Mouse (Mus musculus) adrenal gland, adult 2 months (tissue): Measurements from ENCODE around the gene Foxn1. TPM values are rescaled to one million over a fixed set of nuclear protein-coding genes. Genes with fewer than 3 reads are reported as not detected.

Source experiments
- DNase-seq: peaks from one replicate; pipeline ENCODE4 v3.0.0; 2021
- polyA plus RNA-seq: library from polyadenylated mRNA; depleted of rRNA; stranded (reverse); fragments of >200 nt; gene quantifications from 2 replicates; pipeline ENCODE4 v1.2.3, GENCODE M21; 2012
- total RNA-seq, 2 experiments: library from RNA; stranded (reverse); gene quantifications; 2 replicates each; pipeline ENCODE4 v1.2.3; 2021

Foxn1 gene
- total and polyA plus RNA-seq, 3 experiments, result 0.29 to 0.41 (median 0.35) TPM

DNA sequence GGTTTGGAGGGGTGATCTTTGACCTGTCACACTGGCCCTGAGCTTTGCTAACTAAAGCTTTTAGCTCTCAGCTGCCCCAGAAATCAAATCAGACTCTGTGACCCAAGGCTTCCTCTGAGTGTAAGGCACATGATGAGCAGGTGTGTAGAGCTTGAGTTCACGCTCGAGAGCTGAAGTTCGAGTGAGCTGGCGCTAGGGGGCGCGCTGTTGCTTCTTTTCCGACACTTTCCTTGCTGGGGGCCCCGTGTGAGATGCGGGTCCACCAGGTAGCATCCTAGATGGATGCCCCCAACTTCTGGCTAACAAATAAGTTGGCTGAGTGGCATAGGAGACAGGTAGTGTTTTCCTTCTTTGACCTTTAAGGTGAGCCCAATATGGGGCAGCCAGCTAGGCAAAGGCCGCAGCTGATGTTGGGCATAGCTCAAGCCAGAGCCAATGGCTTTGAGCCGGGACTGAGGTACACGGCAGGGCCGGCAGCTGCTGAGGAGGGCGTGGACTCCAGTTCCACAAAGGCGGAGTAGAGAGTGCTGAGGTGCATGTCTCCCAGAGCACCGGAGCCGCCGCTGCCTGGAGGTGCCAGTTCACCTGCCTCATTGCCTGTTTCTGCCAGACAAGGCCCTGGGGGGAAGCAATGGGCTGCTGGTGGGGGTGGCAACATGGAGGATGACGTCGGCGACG, 27.9 kb downstream of the Foxn1 start:
- no peak for DNase-seq

DNA sequence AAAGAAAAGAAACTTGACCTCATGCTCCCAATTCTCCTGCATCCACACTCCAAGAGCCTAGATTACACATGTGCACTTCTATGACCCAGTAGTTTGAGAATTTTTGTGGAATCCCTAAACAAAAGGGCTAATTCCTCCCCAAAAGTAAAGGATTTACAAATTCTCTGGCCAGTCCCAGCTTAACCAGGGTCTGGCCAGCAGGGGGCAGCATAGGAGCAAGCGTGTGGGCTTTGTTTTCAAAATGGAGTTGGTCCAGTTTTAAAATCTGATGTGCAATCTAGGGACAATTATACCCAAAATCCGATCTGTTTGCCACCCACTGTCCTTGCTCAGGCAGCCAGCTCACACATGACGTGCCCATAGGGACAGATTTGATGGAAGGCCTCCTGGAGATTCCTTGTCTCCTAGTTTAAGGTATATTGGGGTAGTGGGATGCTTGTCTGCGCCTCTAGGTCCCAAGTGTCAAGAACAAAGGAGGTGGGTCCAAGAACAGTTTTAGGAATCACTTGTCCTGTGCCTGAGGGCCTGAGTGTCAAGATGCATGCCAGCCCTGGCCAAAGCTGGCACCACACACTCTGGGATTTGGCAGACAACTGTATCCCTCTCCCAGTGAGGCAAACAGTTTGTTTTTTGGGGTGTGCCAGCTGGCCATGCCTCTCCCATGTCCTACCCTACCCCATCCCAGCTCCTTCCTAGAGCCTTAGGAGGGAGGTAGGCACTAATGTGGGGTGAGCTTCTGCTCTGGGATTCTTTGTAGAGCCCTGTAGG, 30.7 kb downstream of the Foxn1 start:
- no peak for DNase-seq

DNA sequence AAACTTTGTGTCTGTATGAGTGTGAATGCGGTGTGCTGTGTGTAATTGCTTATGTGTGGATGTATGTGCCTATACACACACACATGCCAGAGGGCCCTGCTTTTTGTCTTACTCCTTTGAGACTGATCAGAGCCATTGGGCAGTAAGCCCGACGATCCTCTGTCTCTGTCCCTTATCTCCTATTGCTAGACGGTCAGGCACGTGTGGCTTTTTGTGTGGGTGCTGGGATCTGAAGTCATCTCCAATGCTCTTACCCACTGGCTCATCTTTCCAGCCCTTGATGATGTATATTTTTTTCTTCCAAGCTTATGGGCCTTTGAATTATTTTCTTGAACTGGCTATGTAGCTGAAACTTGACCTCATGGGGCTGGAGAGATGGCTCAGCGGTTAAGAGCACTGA, 31.5 kb downstream of the Foxn1 start:
- DNase-seq, result no peak

DNA sequence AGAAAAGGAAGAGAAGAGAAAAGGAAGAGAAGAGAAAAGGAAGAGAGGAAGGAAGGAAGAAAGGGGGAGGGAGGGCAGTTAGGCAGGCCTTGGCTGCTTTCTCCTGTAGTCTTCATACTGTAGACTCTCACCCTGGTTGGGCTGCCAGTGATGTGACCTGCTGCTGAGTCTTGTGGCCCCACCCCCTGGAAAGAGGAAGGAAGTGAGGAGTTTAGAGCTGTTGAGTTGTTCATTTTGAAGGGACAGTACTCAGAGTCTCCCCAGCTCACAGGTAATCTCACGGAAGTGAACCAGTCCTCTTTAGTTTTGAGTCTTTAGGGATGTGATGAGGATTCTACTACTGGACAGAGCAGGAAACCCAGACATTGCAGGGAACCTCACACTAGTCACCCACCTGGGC, 33.3 kb downstream of the Foxn1 start:
- DNase-seq, result no peak

DNA sequence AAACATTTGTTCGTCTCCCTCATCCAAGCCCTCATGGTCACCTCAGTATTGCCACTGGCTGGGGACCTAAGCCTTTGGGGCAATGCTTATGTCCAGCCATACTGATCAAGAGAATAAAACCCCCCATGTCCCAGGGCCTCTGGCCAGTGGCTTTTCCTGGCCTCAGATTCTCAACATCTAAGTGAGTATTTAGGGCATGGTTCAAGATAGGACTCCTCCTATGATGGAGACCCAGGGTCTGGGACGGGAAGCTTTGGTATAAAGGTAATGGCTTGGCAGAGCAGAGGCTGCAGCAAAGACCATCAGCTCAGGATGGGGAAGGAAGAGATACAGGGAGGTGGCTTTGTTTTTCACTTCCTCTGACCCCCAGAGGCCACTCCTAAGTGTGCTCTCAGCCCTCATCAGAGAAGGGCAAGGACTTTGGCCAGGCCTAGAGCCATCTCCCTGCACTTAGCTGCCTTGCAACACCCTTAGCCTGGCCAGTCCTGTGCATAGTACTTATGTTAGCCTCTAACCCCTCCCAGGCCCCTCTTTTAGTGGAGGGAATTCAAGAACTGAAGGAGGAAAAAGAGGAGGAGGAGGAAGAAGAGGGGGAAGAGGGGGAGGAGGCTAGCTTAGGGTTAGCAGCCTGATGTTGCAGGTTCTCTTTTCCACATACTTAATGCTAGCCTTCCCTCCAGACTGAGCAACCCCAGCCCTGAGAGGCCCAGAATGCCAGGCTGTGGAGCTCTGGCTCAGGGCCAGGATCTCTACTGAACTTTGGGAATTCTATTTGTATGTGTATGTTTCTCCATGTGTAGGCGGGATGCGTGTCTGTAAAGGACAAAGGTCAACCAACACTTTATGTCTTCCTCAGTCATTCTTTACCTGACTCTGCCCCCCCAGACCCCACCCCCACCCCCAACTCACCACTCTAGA, 36.7 kb downstream of the Foxn1 start:
- DNase-seq, result no peak

DNA sequence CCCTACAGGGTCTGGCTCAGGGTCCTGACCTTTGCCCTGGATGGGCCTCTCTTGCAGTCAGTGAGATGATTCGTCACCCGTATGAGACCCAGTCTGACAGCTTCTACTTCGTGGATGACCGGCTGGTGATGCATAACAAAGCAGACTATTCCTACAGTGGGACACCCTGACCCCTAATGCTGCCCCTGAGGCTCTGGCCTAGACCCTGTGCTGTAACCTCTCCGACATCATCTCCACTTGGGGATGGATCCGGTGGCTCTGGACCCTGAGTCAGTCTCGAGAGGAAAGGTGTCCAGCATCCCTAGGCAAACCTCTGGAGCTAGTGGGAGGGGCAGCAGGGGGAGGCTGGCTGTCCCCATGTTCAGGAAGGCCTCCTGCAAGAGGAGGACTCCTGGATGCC, 37.9 kb downstream of the Foxn1 start:
- DNase-seq, result no peak

DNA sequence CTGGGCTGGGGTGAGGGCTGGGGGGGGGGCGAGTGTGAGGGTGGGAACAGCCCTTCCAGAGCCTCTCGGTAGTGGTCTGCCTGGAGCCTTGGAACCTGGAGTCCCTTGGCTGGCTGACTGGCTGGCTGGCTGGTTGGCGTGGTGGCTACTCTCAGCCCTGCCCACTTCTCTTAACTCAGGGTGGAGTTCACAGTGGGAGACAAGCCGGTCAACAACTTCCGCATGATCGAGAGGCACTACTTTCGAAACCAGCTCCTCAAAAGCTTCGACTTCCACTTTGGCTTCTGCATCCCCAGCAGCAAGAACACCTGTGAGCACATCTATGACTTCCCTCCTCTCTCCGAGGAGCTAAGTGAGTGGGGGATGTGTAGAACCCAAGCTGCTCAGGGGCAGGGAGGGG, 38.5 kb downstream of the Foxn1 start:
- DNase-seq, result no peak

DNA sequence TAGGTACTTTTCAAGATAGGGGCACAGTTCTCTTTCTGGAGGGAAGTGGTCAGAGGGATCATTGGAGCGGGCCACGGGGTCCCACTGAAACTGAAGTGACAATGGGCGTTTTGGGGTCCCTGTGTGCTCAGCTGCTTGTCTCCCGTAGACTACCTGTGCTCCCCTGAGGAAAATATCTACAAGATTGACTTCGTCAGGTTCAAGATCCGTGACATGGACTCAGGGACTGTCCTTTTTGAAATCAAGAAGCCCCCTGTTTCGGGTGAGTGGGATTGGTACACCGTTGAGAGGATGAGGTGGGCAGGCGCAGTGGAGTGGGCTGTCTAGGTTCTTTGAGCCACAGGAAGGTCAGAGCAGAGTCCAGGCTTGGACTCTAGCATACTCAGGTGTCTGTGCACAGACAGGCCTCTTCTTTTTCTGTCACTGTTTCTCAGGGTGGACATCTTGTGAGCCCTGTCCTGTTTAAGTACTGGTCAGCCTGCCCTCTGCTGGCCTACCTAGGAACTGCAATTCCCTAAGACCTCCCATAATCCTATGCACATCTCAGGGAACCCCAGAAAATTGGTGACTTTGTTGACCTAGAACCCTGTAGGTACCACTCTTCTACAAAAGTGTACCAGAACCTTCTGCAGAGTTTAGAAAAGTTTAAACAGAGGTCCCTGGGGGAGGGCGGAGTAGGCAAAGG, 39.1 kb downstream of the Foxn1 start:
- DNase-seq, result peak; percentile 65

DNA sequence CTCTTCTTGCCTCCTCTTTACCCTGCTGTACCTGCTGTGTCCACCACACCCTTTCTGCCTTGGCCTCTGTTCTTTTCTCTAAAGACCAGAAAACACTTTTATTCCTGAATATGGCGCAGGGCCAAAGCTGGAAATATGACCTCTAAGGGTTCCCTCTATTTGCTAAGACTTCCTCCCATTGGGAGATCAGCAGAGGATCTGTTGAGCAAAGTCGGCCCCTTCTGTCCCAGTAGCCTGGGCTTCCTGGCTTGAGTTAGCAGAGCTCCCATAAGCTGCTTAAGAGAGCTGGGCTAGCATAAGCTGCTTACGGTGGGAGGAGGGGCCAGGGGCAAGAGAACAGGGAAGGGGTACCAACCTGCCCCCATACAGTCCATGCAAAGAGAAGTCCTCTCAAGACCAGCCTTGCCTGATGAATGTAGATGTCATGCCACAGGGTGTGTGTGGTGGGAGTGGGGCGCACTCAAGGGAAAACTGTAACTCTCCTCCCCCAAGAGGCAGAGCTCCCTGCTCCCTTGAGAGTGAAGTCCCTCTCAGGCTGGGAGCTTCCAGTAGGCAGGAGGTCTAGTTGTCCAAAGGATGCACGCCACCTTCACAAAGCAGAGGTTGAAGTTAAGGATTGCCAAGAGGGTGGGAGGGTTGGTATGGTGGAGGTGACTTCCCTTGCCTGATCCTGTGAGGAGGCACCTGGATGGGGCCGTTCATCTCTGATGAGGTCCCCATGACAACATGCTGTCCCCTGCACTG, 39.9 kb downstream of the Foxn1 start:
- no peak for DNase-seq

DNA sequence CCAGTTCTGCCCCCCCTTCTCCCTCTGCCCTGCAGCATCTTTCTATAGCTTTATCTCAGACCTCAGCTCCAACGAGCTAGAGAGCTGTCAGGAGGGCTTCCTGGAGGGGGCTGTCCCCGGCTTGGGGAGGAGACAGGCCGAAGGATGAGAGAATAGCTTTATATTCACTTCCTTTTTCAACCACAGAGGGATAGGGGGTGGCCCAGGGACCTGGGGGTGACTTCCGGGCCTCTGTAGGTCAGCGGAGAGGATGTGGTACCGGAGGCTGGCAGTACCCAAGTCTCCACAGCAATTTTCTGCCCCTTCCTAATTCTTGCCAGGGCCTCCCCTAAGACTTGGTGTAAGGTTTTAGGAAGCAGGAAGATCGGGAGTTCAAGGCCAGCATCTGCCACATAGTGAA, 40.6 kb downstream of the Foxn1 start:
- DNase-seq, result peak; percentile 30

DNA sequence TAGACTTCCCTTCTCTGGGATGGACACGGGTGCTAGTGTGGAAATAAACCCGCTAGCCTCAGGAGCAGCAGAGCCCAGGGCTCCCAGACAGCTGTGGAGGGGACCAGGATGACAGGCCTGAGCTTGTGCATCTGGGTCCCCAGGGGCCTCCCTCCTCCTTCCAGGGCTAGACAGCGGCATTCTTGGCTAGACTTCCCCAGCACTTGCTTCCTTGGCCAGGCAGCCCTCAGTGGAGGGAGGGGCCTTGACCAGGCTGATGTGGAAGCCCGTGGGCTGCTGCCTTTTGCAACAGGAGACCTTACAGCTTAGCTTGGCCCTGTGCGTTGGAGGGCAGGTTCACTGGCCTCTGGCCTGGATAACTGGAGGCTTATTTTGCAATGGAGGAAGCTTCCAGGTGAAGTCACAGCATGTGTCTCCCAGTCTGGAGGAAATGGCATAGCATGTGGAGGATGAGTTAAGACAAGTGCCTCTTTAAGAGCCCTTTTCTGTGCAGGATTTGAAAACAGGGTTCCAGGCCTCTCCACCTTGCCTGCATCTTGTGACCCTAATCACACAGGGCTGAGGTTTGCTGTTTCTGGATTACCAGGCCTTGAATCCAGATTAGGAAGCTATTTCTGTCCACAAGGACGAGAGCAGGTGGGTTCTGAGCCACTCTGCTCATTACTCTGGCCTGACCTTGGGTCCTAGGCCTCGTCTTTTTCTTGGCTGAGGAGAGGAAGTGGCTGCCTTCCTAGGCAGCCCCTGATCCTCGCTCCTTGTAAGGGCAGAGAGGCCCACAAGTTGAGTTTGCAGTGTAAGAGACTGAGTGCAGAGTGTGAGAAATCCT, 41.3 kb downstream of the Foxn1 start:
- DNase-seq, result peak; percentile 76

DNA sequence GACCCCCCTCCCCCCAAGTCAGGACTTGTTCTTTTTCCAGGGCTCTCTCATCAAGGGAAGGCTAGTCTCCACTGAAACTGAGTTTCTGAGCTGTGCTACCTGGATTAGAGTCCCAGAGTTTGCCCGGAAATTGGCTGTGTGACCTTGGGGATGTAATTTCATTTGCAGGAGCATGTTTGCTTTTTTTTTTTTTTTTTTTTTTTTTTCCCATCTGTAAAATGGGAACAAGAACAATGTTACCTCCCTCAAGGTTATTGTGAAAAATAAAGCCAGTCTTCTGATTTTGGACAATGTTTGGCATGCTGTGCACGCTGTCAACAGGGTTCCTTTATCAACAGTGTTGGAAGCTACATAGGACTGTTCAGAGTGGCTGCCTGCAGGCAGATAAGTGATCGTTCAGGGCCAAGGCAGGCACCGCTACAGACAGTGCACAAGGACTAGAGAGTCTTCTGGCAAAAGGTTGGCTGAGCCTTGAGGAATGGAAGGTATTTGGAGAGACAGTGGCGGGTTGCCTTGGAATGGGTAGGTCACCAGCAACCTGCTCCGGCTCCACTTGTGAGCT, 41.9 kb downstream of the Foxn1 start:
- no peak for DNase-seq

DNA sequence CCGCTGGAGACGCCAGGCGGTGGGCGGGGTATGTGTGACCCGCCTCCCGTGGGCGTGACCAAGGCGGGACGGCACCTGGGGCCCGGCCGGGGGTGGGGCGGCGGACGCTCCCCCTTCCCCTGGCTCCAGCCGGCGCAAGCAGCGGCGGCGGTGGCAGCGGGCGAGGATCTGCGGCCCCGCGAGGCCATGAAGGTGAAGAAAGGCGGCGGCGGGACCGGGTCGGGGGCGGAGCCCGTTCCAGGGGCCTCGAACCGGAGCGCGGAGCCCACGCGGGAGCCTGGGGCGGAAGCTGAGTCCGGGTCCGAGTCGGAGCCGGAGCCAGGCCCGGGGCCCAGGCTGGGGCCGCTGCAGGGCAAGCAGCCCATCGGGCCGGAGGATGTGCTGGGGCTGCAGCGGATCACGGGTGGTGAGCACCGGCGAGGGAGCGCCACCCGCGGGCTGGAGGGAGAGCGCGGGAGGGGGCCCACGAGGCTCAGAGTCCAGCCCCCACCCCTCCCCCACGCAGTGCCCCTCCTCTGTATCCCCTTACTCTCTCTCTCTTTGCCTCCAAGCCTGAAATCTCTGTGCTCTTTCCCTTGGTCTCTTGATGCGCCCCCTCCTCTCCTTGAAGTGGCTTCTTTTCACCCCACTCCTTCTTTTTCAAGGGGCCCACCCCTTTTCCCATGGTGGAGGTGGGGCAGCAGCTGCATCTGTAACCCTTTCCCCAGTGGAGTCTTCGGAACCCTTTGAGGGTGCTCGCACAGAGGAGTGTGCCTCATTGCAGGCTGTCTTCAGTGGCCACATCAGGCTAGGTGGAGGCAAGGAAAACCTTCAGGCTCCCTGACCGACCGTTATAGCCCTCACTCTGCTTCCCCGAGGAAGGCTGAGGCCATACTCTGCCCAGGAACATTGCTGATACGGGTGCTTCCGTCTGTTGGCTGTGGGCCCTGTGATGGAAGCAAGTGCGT, 42.7 kb downstream of the Foxn1 start, which contains the start of gene Unc119:
TSS of gene Unc119 (plus strand) at position 102 of the 947 bp plus-strand sequence.
- peak; percentile 92 for DNase-seq

DNA sequence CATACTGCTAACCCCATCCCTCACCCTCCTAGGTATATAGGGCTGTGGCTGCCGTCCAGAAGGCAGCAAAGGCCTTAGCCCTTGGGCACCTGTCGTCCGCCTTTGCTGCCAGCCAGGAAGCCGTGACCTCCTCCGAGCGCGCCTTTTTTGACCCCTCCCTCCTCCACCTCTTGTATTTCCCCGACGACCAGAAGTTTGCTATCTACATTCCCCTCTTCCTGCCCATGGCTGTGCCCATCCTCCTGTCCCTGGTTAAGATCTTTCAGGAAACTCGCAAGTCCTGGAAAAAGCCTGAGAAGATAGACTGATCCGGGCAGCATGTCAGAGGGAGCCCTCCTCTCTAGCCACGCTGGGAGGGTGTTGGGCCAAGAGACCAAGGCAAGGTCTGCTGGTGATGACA, 44.7 kb downstream of the Foxn1 start:
- no peak for DNase-seq

DNA sequence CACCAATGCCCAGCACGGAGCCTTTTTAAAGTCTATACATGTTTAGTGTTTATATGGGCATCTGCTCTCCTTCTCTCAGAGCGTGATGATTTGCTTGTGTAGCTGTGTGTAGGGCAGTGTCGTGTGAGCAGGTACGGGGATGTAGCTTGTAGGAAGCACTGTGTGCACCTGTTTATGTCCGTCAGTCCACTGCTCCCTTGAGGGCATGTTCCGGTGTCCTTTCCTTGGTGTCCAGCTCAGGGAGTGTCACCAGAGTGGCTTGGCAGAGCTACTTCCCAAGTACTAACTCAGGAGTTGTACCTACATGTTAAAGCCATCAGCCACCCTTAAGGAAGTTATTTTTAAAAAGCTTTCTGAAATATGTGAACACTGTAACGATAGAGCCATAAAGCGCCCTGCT, 49.3 kb downstream of the Foxn1 start:
- DNase-seq, result no peak

DNA sequence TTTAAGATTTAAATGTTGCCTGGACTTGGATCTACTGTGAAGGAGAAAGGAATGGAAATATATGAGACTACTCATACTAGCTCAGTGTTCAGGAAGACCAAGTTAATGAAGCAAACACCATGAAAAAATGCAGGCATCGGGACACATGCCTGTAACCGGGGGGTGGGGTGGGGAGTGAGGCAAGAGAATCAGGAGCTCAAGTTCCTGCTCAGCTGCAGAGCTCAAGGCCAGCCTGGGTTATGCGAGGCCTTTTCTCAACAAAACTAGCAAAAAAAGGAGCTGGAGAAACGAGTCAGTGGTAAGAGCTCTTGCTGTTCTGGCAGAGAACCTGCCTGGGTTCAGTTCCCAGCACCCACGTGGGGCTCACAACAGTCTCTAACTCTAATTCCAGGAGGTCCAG, 52.4 kb downstream of the Foxn1 start:
- peak; percentile 49 for DNase-seq

DNA sequence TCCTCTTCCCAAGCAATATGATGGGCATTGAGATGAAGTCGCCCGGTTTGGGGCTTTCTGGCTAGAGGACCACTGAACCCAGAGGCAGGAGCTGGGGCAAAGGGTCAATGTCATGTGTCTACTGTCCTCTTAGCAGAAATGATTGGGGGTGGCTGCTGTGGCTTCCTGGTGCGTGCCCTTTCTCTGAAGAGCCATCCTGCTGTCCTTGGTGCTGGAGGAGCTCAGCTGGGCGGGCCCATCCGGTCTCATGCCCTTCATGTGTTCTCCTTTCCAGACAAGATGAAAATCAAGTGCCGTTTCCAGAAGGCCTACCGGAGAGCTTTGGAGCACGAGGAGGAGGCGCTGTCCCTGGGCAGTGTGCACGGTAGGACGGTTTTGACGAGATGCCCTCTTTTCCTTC, 53.7 kb downstream of the Foxn1 start:
- no peak for DNase-seq

DNA sequence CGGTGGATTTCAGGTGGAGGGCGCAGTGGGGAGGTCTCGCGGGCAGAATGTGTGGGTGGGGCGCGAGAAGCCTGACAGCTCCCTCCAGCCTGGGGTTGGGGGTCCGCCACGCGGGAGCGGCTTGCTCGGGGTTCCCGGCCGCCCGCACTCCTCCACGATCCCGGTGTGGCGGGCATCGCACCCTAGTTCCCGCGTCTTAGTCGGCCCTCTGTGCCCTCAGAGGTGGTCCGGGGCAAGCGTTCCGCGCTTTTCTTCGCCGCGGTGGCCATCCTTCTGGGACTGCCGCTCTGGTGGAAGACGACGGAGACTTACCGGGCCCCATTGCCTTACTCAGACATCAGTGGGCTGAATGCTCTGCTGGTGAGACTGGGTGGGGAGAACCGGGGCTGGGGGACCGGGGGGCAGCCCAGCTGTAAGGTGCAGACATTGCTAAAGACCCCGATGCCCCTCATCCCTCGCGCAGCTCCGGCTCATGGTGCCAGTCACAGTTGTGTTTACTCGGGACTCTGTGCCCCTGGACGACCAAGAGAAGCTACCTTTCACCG, 57.8 kb downstream of the Foxn1 start:
- DNase-seq, result no peak
